Mouse (Mus musculus) spleen, adult 2 months (tissue): ENCODE data around the gene Dsp. TPM values are rescaled to one million over a fixed set of nuclear protein-coding genes. Genes with fewer than 3 reads are reported as not detected.

Experiments used
- DNase-seq, 2 experiments: peaks; one replicate each; pipeline versions ENCODE4 v3.0.0 to v3.0.0-alpha.2; 2012 to 2021; ENCODE audit warnings: low spot score in 2 of 2, low read depth in 1 of 2
- H3K27ac ChIP-seq: fragments of 200-500 bp; 2 replicates; pipeline ENCODE4 v1.5.1; 2012; ENCODE audit warnings: low read length, inconsistent platforms; ENCODE audit not compliant: insufficient read depth
- H3K27me3 ChIP-seq: fragments of 200-500 bp; 2 replicates; pipeline ENCODE4 v1.6.1; 2012; ENCODE audit warnings: mild to moderate bottlenecking, moderate library complexity, low read length, inconsistent platforms; ENCODE audit not compliant: control insufficient read depth, insufficient read depth
- H3K36me3 ChIP-seq: fragments of 200-500 bp; 2 replicates; pipeline ENCODE4 v1.6.1; 2012; ENCODE audit warnings: mild to moderate bottlenecking, low read length, inconsistent platforms; ENCODE audit not compliant: control insufficient read depth, insufficient read depth
- H3K4me1 ChIP-seq: fragments of 200-500 bp; 2 replicates; pipeline ENCODE4 v1.6.1; 2011; ENCODE audit warnings: inconsistent platforms; ENCODE audit not compliant: control insufficient read depth, insufficient read depth, insufficient read length
- H3K4me3 ChIP-seq: fragments of 200-500 bp; 2 replicates; pipeline ENCODE4 v1.5.1; 2011; ENCODE audit warnings: mild to moderate bottlenecking, inconsistent platforms; ENCODE audit not compliant: insufficient read depth, insufficient read length; ENCODE audit errors: extremely low read depth
- CTCF ChIP-seq: fragments of 200-500 bp; IDR thresholded peaks from 2 replicates; pipeline ENCODE4 v1.5.1; 2011; ENCODE audit warnings: mild to moderate bottlenecking, inconsistent platforms; ENCODE audit not compliant: insufficient read depth, insufficient read length, insufficient replicate concordance; ENCODE audit errors: extremely low read depth
- POLR2A ChIP-seq: fragments of 200-500 bp; IDR thresholded peaks from 2 replicates; pipeline ENCODE4 v1.6.1; 2011; ENCODE audit warnings: low read depth, low read length, inconsistent platforms
- WGBS: fragments of 180-500 bp; shearing (Covaris S2); methylation state at CpG from one replicate; pipeline ENCODE4 v1.1.7; 2018; 5-methylcytosine and 5-hydroxymethylcytosine counted together
- polyA plus RNA-seq: library from polyadenylated mRNA; depleted of rRNA; stranded (reverse); fragments of >200 nt; gene quantifications from 2 replicates; pipeline ENCODE4 v1.2.3, GENCODE M21; 2012

Dsp gene
- polyA plus RNA-seq, 1 experiment, result 0.08 TPM

DNA sequence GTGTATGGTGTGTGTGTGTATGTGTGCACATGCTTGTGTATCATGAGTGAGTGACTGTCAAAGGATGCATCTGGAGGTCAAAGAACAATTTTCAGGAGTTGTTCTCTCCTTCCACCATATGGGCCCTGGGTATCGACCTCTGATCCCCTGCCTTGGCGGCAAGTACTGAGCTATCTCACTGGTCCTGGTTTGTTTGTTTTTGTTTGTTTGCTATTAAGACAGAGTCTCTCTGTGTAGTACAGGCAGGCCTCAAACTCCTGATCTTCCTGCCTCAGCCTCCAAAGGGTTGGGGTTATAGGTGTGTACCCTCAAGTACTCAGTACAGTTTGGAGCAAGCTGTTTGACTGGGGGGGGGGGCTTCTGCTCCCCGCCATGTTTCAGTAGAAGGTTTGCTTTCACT, 16.0 kb downstream of the Dsp start:
- H3K27ac ChIP-seq, result no peak overlapping the region
- TF ChIP-seq POLR2A (no peak), CTCF (no peak)
- H3K4me3 ChIP-seq, result no peak overlapping the region
- 93% methylated on average over 3 of the region's 3 CpGs for WGBS
- no peak for DNase-seq
- no peaks in the 10 kb centered on the region for H3K4me1 ChIP-seq
- no peaks in the 10 kb centered on the region for H3K27me3 ChIP-seq
- no peaks in the 10 kb centered on the region for H3K36me3 ChIP-seq

DNA sequence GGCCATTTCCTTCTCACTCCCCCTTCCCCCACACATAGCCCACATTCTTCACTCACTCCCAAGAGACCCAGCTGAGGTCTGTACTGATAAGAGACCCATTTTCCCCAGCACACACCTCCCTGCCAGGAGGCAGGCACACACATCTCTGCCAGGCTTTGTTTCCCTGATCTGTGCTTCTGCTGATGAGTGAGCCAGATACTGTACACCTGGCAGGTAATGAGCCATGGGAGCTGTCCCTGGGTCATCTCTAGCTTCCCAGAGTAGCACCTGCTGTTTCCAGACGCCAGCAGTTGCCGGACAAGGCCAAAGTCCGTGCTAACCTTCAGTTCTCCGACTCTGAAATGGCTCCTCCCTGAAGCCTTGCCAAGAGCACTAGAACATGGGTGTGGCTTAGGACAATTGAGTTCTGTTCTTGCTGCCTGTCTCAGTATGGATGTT, 19.6 kb downstream of the Dsp start:
- H3K27me3 ChIP-seq, result no peaks in the 10 kb centered on the region
- no peaks in the 10 kb centered on the region for H3K4me1 ChIP-seq
- H3K27ac ChIP-seq, result no peak overlapping the region
- no peak for DNase-seq
- WGBS, result 75% methylated on average over 4 of the region's 4 CpGs
- H3K4me3 ChIP-seq, result no peak overlapping the region
- no peak for TF ChIP-seq POLR2A
- TF ChIP-seq CTCF, result no peak
- no peaks in the 10 kb centered on the region for H3K36me3 ChIP-seq

DNA sequence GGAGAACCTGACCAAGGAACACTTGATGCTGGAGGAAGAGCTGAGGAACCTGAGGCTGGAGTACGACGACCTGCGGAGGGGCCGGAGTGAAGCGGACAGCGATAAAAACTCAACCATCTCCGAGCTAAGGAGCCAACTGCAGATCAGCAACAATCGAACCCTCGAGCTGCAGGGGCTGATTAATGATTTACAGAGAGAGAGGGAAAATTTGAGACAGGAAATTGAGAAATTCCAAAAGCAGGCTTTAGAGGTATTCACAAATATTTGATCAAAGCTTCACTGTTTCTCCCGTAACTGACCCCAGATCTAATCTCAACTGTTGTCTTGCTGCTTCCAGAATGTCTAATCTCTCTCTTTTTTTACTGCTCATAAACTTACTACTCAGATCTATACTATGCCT, 42.3 kb downstream of the Dsp start:
- TF ChIP-seq CTCF (no peak), POLR2A (no peak)
- Histone ChIP-seq H3K27me3 (no peaks in the 10 kb centered on the region), H3K4me1 (no peaks in the 10 kb centered on the region), H3K4me3 (no peak overlapping the region), H3K36me3 (no peaks in the 10 kb centered on the region), H3K27ac (no peak overlapping the region)
- DNase-seq, result no peak
- WGBS, result 88% methylated on average over 10 of the region's 10 CpGs

DNA sequence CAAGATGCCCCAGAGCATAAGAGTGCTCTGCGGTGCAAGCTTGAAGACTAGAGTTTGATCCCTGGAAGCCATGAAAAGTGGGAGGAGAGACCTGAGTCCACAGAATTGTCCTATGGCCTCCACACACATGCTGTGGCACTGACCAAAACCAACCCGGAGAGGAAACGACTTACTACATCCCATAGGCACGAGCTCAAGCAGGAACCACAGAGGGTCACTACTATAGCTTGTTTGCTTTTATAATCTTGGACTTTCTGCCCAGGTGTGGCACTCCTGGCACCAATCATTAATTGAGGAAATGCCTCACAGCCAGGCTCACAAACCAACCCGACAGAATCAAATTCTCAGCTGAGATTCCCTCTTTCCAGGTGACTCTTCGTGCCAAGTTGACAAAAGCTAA, 50.3 kb downstream of the Dsp start:
- H3K4me1 ChIP-seq, result no peaks in the 10 kb centered on the region
- H3K4me3 ChIP-seq, result no peak overlapping the region
- TF ChIP-seq CTCF (no peak), POLR2A (no peak)
- WGBS, result 73% methylated on average over 6 of the region's 6 CpGs
- no peaks in the 10 kb centered on the region for H3K27me3 ChIP-seq
- DNase-seq, result no peak
- H3K27ac ChIP-seq, result no peak overlapping the region
- no peaks in the 10 kb centered on the region for H3K36me3 ChIP-seq

DNA sequence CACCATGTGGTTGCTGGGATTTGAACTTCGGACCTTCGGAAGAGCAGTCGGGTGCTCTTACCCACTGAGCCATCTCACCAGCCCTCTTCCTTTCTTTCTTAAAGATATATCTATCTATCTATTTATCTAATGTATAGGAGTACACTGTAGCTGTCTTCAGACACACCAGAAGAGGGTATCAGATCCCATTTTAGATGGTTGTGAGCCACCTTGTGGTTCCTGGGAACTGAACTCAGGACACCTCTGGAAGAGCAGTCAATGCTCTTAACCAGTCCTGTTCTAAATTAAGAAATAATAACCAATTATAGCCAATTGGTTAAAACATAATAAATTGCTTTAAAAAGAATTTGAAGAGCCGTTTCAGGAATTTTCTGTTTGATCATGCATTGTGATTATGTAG, 53.1 kb downstream of the Dsp start:
- WGBS, result 52% methylated on average over 4 of the region's 4 CpGs
- no peak overlapping the region for H3K4me3 ChIP-seq
- H3K4me1 ChIP-seq, result no peaks in the 10 kb centered on the region
- no peak for DNase-seq
- H3K27ac ChIP-seq, result no peak overlapping the region
- no peak for TF ChIP-seq CTCF
- TF ChIP-seq POLR2A, result no peak
- H3K36me3 ChIP-seq, result no peaks in the 10 kb centered on the region
- H3K27me3 ChIP-seq, result no peaks in the 10 kb centered on the region

DNA sequence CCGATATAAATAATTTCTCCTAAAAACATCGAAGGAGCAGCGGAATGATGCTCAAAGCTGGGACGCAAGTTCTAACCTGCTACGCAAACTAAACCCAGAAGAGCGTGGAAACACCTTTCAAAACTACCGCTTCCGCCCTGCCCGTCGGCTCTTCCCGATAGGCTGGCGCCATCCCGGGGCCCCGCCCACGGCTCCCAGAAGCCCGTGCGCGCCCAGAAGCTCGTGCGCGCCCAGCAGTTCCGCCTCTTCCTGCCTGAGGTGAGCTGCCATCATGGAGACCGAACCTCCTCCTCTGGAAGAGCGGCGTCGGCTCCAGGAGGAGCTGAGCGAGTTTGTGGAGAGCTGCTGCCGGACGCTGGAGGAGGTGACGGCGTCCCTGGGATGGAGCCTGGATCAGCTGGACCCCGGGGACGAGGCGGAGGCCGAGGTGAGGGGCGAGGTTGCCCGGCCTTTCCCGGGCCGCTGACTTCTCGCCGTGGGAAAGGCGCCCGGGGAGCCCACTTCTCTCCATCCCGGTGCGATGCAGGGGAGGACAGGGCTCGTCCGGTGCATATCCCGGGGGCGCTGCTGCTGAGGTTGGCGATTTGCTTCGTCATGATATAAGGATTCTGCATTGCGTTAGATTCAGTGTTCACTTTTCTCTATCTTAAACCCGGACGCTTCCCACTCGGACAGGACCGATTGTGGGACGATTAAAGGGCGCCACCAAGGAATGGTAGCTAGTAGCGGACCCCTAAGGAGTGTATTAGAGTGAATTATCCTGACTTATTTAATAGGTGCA, 53.8 kb downstream of the Dsp start, which contains the start of gene Snrnp48:
Gene Snrnp48 (plus strand): TSS at position 237 of the 781 bp plus-strand sequence.
- no peak for TF ChIP-seq CTCF
- TF ChIP-seq POLR2A, result peak; percentile 54
- Histone ChIP-seq H3K4me3 (peak within 1 kb of the TSS; percentile 100), H3K27ac (peak within 1 kb of the TSS; percentile 31; the same call in 1 of the 2 replicates), H3K4me1 (no peaks in the 10 kb centered on the region), H3K27me3 (no peaks in the 10 kb centered on the region), H3K36me3 (no peaks in the 10 kb centered on the region)
- WGBS, result 1% methylated on average over 59 of the region's 59 CpGs
- peak; percentile 77 to 85 for DNase-seq

DNA sequence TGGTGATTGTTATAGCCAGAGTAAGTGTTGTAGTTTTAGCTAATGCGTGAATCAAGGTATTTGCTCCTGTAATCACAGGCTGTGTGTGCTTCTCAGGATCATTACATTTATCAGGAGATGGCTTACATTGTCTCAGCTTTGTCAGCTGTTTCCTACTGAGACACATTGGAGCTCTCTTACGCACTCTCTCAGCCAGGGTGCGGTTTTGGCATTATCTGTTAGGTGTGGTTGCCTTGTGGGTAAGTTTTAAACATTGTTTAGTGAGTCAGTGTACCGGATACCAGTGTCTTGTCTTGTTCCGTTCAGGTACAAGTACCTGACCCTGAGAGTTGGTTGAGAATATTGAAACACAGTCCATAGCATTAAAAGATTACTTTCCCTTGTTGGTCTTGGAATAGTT, 60.0 kb downstream of the Dsp start:
- Histone ChIP-seq H3K36me3 (peaks cover 19% of the 10 kb centered on the region), H3K27ac (no peak overlapping the region), H3K4me3 (no peak overlapping the region), H3K27me3 (no peaks in the 10 kb centered on the region), H3K4me1 (no peaks in the 10 kb centered on the region)
- no peak for DNase-seq
- WGBS, result 81% methylated on average over 5 of the region's 5 CpGs
- no peak for TF ChIP-seq CTCF
- TF ChIP-seq POLR2A, result no peak
